Mouse (Mus musculus): ENCODE measurements at regions not wholly inside any gene's neighbourhood (a gene's known extent, or its start where the extent isn't known, plus 50 kb on each side); places are given as distances from the start of the nearest gene placed in this dataset.

DNA sequence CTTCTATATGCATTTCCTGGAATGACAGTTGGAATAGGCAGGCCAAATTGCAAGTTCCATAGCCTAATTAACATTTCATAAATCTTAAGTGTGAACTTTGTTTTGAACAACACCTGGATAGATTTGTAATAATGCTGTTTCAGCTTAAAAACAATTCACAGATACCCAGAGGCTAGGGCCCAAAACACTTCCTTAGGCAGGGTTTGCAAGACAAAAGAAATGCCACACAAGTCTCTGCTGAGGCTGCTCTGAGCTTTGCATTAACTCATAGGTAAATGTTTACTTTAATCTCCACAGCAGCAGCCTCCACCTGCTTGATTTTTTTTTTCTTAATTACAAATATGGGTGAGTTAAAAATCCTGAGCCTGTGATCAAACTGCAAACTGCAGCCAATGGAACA is 118.4 kb downstream of the Gnat3 start:
- in situ Hi-C loops (cut with MseI, MboI): loop anchor here (10.0 kb wide), 1 partner anchor 364 kb away; no protein-coding TSS in a partner anchor

DNA sequence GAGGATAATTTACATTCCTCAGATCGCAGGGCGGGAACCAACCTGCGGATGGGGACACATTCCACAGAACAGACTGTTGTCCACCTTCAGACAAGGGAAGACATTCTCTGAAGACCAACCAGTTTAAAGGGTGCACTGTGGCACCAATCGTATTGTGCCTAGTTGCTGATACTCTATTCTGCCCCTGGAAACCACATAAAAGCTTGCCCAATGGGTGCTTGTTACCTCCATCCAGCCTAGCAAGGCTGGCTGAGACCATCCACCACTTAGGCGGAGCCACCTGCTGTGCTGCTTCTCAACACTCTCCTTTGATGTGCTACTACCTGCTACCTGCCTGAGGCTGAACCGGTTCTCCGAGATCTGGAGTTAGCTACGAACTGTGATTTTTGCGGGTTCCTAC is 119.9 kb downstream of the Gnat3 start:
- in situ Hi-C loops (cut with MseI, MboI): loop anchor here (10.0 kb wide), 1 partner anchor 363 kb away; no protein-coding TSS in a partner anchor

- in situ Hi-C loops (cut with MseI, MboI): loop anchor here (10.0 kb wide), 1 partner anchor 361 kb away; no protein-coding TSS in a partner anchor
Measured at GRCm38 (mm10) chr5:18083789-18084188, 121.4 kb downstream of the Gnat3 start.

DNA sequence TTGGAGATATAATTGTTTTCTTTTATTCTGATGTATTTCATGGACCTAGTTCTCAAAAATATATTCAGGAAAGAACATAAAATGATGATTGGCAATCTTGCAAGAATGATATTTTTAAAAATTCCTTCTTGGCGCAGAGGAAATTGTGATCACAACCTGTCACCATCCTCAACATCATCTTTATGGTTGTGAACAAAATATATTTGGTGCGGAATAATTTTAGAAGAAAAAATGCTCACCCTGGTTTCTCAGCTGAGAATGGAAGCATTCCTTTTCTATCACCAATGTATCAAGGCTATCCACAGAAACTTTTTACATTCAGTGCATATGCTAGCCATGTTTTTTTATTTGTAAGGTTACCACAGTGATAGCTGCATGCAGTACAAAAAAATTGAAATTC is 123.1 kb downstream of the Gnat3 start:
- in situ Hi-C loops (cut with MseI, MboI): loop anchor here (10.0 kb wide), 1 partner anchor 359 kb away; no protein-coding TSS in a partner anchor

DNA sequence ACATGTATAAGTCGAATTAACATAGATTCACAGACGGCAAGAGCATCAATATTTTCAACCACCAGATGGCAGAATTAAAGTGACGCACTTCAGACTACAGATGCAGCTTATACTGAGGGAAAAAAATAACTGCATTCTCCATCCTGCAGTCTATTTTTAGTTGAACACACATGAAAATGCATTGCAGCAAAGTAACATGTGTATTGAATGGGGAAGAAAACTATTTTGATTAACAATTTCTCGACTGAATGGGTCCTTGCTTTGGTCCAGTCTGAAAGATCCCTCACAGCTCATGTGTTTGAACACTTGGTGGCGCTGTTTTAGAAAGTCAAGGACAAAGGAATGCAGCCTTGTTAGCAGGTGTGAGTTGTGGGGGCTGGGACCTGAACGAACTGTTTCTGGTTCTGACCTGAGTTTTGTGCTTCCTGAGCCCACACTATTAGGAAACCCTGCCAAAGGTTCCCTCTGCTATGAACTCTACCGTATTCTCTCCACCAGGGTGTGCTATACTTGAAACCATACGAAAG is 125.6 kb downstream of the Gnat3 start:
- in situ Hi-C loops (cut with MseI, MboI): loop anchor here (10.0 kb wide), 1 partner anchor 357 kb away; no protein-coding TSS in a partner anchor

DNA sequence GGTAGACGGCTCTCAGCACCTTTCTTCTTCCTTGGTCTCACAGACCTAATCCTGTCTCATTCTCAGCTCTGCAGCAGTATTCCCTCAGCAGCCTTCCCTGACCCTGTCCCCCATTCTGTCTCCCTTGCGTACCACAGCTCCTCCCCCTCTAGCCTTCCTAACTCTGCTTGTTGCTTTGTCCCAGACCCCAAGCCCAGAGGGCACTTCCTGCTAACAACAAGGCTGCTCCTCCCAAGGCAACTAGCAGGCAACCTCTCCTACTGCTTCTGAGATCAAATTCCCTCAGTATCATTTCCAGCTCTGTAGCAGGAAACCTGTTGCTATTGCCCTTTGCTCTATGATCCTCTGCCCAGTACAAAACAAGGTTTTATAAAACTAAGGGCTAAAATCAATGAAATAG is 127.6 kb downstream of the Gnat3 start:
- in situ Hi-C loops (cut with MseI, MboI): loop anchor here (10.0 kb wide), 1 partner anchor 355 kb away; no protein-coding TSS in a partner anchor

DNA sequence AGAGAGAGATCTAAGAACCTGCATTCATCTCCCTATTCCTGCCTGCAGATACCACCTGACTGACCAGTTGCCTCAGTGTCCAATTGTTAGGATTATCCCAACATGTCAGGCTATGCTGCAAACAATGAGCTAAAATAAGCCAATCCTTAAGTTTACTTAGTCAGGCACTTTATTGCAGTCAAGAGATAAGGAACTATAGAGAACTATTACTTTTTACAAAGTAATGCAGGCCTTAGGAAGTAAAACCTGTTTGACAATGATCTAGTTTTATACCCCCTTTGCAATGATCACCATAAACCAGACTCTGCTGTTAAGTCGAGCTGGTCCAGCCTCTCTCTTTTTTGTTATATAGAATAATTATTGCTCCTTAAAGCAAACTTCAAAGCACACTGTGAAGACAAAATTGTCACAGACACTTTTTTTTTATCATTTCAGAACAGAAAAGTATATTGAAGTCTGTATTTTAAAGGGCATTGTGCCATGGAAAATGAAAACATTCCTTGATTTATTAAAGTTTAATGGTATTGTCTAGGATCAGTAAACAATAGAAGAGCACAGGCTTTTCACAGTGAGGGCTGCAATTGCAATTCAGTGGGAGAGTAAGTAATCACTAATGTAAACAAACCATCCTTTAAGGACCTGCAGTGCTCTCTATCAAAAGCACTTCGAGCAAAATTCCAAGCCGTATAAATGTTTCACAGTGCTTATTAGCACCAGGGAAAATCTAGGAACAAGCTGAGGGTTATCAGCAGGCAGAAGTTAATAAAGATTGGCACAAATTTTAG is 152.7 kb downstream of the Gnat3 start:
- in situ Hi-C loops (cut with MseI, MboI): no loop called here

- in situ Hi-C loops (cut with MseI, MboI): no loop called here
Measured at GRCm38 (mm10) chr5:18135794-18136678, 173.7 kb downstream of the Gnat3 start.

GRCm38 (mm10) chr5:18137450-18138061 is 175.2 kb downstream of the Gnat3 start:
- in situ Hi-C loops (cut with MseI, MboI): no loop called here

DNA sequence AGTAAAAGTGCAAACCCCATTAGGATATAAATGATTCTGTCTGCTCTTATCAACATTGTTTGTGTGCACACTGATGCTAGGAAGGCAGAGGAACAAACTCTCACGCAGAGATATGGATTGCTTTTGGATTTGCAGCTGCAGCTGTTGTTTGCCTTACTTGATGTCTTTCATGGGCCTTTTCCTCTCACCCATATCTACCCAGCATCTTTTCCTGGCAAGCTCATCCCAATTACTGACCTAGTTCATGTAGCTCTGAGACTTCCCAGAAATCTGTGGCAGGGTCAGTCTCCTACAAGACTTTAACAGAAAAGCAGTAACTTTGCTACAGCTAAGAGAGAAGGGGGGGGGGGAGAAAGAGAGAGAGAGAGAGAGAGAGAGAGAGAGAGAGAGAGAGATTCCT is 189.9 kb downstream of the Gnat3 start:
- in situ Hi-C loops (cut with MseI, MboI): no loop called here

DNA sequence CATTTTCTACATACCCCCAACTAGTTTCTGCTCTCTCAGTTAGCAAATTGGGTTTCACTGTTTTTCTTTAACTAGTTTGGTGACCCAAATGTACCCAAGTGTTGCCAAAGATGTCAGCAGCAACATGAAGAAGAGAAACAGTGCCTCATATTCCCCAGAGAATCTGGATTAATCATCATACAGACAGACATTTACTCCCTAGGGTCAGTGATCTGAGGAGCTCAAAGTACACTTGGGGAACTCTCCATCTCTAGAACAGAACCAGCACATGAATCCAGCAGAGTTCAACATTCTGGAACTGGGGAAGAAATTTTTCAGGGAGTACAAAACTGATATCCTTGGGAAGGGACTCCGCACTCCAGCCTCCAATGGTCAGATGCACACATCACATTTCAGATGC is 191.4 kb downstream of the Gnat3 start:
- in situ Hi-C loops (cut with MseI, MboI): no loop called here

DNA sequence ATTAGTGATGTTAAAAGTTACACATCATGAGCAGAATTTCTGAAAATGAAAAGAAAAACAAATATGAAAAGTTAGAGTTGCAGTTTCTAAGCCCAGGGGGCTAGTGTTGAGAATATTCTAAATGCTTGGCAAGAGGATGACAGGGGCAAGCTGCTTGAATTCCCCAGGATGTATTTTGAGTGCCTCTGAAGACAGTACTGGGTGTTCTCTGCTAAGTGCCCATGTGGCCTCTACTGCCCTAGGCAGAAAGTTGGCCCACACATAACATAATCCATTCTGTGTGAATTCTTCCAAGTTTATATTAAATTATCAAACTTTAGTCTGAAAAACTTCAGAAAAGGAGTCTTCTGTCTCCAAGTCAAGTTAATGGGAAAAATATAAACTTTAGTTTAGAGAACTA is 196.6 kb downstream of the Gnai1 start:
- in situ Hi-C loops (cut with MseI, MboI): no loop called here

GRCm38 (mm10) chr5:18177810-18178209 is 182.3 kb downstream of the Gnai1 start:
- in situ Hi-C loops (cut with MseI, MboI): no loop called here

DNA sequence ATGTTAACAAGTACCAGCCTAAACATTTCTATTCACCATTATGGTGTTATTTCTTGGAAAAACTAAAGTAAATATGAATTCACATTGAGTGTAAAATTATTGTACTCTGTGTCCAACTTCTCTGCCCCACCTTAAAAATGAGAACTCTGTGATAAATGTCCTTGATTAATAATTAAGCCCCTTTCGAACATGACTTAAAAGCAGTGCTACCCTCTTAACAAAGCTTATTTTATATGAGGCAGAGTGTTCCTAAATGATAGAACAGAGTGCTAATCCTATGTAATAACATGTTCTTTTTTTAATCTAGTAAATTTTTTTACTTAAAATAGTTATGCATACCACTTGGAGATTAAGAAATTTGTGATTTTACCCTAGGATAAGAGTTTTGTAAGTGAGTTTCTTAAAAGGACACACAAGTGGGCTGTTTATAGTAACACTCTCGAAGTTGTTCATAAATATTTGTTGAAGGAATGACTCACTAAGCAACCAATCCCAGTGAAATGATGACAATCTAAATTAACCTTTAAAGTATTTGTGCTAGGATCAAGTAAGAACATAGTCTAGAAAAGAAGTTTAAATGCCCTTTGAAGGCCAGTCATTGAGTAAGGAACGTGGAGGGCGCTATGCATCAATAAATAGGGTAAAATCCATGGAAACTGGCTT is 148.6 kb downstream of the Gnai1 start:
- in situ Hi-C loops (cut with MseI, MboI): no loop called here

Measured in mouse trophoblast stem cell (cell line).